Mouse (Mus musculus) forebrain, postnatal 0 days (tissue): ENCODE data around the gene Rad51b. TPM values are rescaled to one million over a fixed set of nuclear protein-coding genes. Genes with fewer than 3 reads are reported as not detected.

Source experiments
- ATAC-seq: fragments of 200-750 bp; cut with Nextera tagmentation; 2 replicates; pipeline ENCODE4 v1.8.0; 2017; ENCODE audit warnings: mild to moderate bottlenecking, moderate library complexity
- DNase-seq: peaks from one replicate; pipeline ENCODE4 v3.0.0-alpha.2; 2015
- H3K27ac ChIP-seq: fragments of 300-500 bp; sonication (generic); 2 replicates; pipeline ENCODE4 v1.5.1; 2014; ENCODE audit warnings: low read depth, mild to moderate bottlenecking, antibody characterized with exemption, low read length, moderate library complexity, mixed read lengths
- H3K27me3 ChIP-seq: fragments of 300-500 bp; sonication (generic); 2 replicates; pipeline ENCODE4 v1.6.1; 2014; ENCODE audit warnings: mild to moderate bottlenecking, low read length, mixed read lengths; ENCODE audit not compliant: insufficient read depth
- H3K36me3 ChIP-seq: fragments of 300-500 bp; sonication (generic); 2 replicates; pipeline ENCODE4 v1.6.1; 2014; ENCODE audit warnings: mild to moderate bottlenecking, moderate library complexity; ENCODE audit not compliant: insufficient read depth
- H3K4me1 ChIP-seq: fragments of 300-500 bp; sonication (generic); 2 replicates; pipeline ENCODE4 v1.6.1; 2014; ENCODE audit warnings: antibody characterized with exemption; ENCODE audit not compliant: insufficient read depth
- H3K4me2 ChIP-seq: fragments of 300-500 bp; sonication (generic); 2 replicates; pipeline ENCODE4 v1.6.1; 2014; ENCODE audit warnings: low read depth, mild to moderate bottlenecking, moderate library complexity
- H3K4me3 ChIP-seq: fragments of 300-500 bp; sonication (generic); 2 replicates; pipeline ENCODE4 v1.5.1; 2014; ENCODE audit warnings: low read depth, low read length, mixed read lengths
- H3K9ac ChIP-seq: fragments of 300-500 bp; sonication (generic); 2 replicates; pipeline ENCODE4 v1.6.1; 2014; ENCODE audit warnings: mild to moderate bottlenecking
- H3K9me3 ChIP-seq: fragments of 300-500 bp; sonication (generic); 2 replicates; pipeline ENCODE4 v1.6.1; 2016; ENCODE audit warnings: low read length
- CTCF ChIP-seq: sonication (generic); IDR thresholded peaks from 2 replicates; pipeline ENCODE4 v1.5.1; 2016; ENCODE audit warnings: antibody characterized with exemption, control low read depth, low read depth
- WGBS: fragments of 180-500 bp; shearing (Covaris S2); extraction: QIAGEN DNeasy Blood & Tissue Kit; methylation state at CpG from one replicate; pipeline ENCODE4 v1.1.7; 2014; 5-methylcytosine and 5-hydroxymethylcytosine counted together
- polyA plus RNA-seq: library from polyadenylated mRNA; unstranded; fragments of >200 nt; fragmentation: Nextera tagmentation; extraction: Ambion mirVana; gene quantifications from 2 replicates; pipeline ENCODE4 v1.2.1, GENCODE M21; 2015
- total RNA-seq: library from RNA; depleted of rRNA; stranded (reverse); fragments of >200 nt; gene quantifications from 2 replicates; pipeline ENCODE4 v1.2.3, GENCODE M21; 2014

The Rad51b gene
- total and polyA plus RNA-seq, 2 experiments from 2014 or later, result 0.62 to 1.1 TPM

DNA sequence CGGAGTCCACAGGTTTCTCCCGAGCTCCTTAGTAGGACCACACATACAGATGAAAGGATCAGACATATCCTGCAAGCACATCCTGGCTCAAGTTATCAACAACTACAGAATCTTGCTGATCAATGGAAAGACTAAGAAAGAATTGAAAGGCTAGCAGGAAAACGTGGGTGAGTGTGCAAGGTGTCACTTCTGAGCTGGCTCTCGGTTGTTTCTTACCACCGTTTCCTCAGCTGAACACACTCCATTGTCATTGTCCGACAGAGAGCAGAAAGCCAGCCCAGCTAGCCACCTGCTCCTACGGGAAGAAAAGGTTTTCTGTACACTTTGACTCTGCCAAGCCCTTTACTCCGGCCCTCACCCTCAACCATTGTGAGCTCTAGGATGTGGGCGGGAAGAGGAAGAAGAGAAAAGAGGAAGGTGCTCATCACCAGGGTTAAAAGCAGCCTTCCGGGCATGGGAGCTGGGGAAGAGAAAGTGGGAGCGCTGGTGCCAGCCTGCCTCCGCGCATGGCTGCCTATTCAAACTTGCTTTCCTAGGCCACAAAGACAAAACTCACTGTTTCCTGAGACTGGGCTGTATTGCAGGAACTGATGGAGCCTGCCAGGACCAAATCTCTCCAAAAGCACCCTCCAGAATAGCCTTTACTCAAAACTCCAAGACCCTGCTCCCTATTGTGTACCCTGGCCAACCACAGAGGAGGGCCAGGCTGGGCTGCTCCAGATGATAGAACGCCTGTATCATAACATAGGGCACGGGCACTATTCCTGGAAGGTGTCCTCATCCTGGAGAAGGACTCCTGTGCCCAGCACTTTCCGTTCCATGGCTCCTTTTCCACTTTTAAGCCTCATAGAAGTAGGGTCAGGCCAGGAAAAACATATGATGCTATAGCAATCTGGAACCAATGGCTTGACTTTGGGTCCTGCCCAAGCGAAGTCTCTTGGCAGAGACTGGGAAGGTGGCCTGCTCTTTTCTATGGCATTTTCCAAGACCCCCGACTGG is 500.0 kb downstream of the Rad51b start:
- DNase-seq (no peak), ATAC-seq (no peak)
- Histone ChIP-seq H3K4me3 (no peak overlapping the region), H3K4me1 (no peaks in the 10 kb centered on the region), H3K27me3 (no peaks in the 10 kb centered on the region), H3K9me3 (no peaks in the 10 kb centered on the region), H3K27ac (no peak overlapping the region), H3K9ac (no peak overlapping the region), H3K36me3 (no peaks in the 10 kb centered on the region), H3K4me2 (no peak overlapping the region)
- WGBS, result 69% methylated on average over 18 of the region's 18 CpGs
- no peak for TF ChIP-seq CTCF

DNA sequence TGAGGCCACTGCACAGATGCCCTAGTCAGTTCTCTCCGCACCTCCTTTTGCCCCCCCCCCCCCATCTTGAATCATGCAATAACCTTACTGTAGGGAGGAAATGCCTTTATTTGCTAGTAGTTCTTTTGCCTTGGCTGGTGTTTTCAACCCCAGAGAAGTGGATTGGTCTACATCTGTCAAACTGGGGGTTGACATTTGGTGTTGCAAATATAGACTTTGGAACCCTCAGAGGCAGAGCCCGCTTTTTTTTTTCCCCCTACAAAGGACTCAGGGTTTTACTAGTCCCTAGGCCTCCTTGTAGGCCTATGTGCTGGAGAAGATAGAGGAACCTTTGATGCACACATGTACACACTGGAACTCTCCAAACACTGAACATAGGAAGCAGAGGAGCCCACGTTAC is 501.4 kb downstream of the Rad51b start:
- Histone ChIP-seq H3K4me2 (no peak overlapping the region), H3K36me3 (no peaks in the 10 kb centered on the region), H3K27me3 (no peaks in the 10 kb centered on the region), H3K9me3 (no peaks in the 10 kb centered on the region), H3K4me1 (no peaks in the 10 kb centered on the region), H3K4me3 (no peak overlapping the region), H3K9ac (no peak overlapping the region), H3K27ac (no peak overlapping the region)
- TF ChIP-seq CTCF, result no peak
- ATAC-seq, result no peak
- DNase-seq, result no peak
- 97% methylated on average over 3 of the region's 3 CpGs for WGBS

DNA sequence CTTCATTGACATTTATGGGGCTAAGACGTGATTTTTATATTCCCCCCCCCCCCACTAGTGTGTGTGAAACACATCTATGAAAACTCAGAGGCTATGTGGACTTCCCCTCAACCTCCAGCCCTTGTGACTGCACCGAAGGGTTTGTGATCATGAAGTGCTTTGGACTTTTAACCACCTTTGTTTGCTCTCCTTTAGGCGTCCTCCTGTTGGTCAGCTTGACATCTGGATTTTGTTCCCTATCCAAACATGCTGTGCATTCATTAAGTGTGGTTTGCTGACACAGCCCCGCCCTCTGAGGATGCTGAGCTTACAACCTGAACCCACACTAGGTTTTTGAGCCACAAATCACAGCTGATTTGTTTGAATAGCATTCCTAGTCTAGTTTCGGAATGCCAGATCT is 502.3 kb downstream of the Rad51b start:
- Histone ChIP-seq H3K9ac (no peak overlapping the region), H3K4me3 (no peak overlapping the region), H3K27me3 (no peaks in the 10 kb centered on the region), H3K36me3 (no peaks in the 10 kb centered on the region), H3K4me2 (no peak overlapping the region), H3K9me3 (no peaks in the 10 kb centered on the region), H3K4me1 (no peaks in the 10 kb centered on the region), H3K27ac (no peak overlapping the region)
- DNase-seq (no peak), ATAC-seq (no peak)
- TF ChIP-seq CTCF, result no peak
- 84% methylated on average over 5 of the region's 5 CpGs for WGBS

DNA sequence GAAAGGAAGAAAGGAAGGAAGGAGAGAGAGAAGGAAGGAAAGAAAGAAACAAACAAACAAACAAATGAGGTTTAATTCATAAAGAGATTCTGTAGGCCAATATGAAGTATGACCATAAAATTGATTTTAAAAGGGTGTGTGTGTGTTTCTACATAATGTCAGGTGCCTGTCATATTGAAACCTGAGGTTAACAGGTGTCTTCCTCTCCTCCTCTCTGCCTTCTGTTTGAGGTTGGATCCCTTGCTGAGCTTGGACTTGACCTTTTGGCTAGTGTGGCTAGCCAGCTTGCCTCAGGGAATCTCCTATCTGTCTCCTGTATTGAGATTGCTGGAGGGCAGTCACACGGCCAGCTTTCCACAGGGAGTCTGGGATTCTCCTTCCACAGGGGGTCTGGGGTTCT is 506.6 kb downstream of the Rad51b start:
- Histone ChIP-seq H3K4me2 (no peak overlapping the region), H3K36me3 (no peaks in the 10 kb centered on the region), H3K9ac (no peak overlapping the region), H3K27me3 (no peaks in the 10 kb centered on the region), H3K9me3 (no peaks in the 10 kb centered on the region), H3K27ac (no peak overlapping the region), H3K4me3 (no peak overlapping the region), H3K4me1 (peaks cover 5% of the 10 kb centered on the region; the same call in 1 of the 2 replicates)
- ATAC-seq (no peak), DNase-seq (no peak)
- WGBS, result 87% methylated on average over 1 of the region's 1 CpGs
- no peak for TF ChIP-seq CTCF

DNA sequence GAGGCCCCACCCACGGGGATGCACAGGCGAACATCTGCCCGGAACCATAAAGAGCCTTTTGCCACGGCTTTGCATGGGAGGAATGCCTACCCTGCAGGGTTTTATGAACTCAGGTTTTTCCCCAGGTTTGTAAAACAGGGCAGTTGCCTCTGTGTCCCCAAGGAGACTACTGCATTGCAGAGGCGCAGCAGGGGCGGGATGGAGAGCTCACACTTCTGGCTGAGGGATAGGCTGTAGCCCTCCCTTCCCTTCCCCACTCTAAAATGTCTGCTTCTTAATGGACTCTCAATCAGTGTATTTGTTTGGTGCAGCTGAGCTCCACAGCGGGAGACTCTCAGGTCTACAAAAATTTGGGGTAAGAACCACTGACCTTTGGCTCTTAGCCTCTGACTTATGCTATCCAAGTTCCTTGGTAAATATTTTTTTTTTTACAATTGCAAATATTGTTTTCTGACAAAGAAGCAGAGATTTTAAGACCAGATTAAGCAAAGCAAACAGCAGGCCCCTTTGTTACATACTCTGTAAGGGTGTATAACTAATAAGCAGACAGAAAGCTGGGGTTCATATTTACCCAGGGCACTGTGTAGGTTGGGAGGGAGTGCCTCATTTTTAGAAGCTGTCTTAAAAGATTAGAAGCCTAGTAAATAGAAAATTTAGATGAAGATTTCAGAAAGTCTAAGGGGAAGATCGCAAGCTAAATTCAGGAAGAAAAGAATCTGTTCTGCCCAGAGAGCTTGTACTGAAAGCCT is 507.9 kb downstream of the Rad51b start:
- H3K4me1 ChIP-seq, result peaks cover 5% of the 10 kb centered on the region; the same call in 1 of the 2 replicates
- ATAC-seq, result no peak
- no peaks in the 10 kb centered on the region for H3K36me3 ChIP-seq
- TF ChIP-seq CTCF, result no peak
- 45% methylated on average over 8 of the region's 8 CpGs for WGBS
- no peak overlapping the region for H3K4me2 ChIP-seq
- H3K9me3 ChIP-seq, result no peaks in the 10 kb centered on the region
- no peak for DNase-seq
- H3K27me3 ChIP-seq, result no peaks in the 10 kb centered on the region
- H3K4me3 ChIP-seq, result no peak overlapping the region
- no peak overlapping the region for H3K9ac ChIP-seq
- H3K27ac ChIP-seq, result no peak overlapping the region

DNA sequence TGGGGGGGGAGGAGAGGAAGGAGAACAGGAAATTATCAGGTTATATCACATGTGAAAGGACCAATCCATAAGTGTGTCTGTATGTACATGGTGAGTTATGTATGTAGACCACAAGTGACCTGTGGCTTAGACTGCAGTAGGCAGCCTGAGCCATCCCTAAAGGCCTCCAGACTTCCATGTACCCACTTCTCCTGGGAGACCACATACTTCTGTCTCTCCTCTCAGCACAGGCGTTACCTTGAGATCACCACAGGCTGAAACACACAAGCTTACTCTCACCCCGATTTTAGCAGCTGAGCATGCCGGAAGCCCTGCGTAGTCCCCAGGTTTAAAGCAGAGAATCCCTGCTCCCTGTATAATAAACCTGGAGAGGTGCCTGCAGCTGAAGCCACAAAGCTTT is 509.9 kb downstream of the Rad51b start:
- TF ChIP-seq CTCF, result no peak
- no peak overlapping the region for H3K4me3 ChIP-seq
- no peak overlapping the region for H3K4me2 ChIP-seq
- no peaks in the 10 kb centered on the region for H3K36me3 ChIP-seq
- peaks cover 5% of the 10 kb centered on the region; the same call in 1 of the 2 replicates for H3K4me1 ChIP-seq
- no peak overlapping the region for H3K27ac ChIP-seq
- no peaks in the 10 kb centered on the region for H3K9me3 ChIP-seq
- H3K27me3 ChIP-seq, result no peaks in the 10 kb centered on the region
- DNase-seq (no peak), ATAC-seq (no peak)
- WGBS, result 36% methylated on average over 4 of the region's 4 CpGs
- H3K9ac ChIP-seq, result no peak overlapping the region

DNA sequence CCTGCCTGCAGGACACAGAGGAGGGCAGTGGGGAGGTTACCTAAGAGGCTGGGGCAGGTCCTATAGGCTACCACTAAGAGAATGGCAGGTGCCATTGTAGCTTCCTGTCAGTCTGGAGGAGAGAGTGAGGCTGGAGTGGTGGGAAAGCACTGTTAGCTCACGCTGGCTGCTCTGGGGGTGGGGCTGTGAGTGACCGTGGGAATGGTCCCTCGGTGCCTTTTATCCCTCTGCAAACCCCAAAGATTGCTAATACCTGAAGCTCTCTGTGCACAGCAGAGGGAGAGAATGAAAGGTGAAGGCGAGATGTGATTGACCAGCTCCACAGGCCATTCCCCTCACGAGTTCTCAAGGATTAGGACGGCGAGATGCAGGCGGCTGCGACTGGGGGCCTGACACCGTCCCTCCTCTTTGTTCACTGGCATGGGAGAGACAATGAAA is 510.3 kb downstream of the Rad51b start:
- no peak overlapping the region for H3K4me3 ChIP-seq
- DNase-seq (no peak), ATAC-seq (no peak)
- no peak for TF ChIP-seq CTCF
- H3K9me3 ChIP-seq, result no peaks in the 10 kb centered on the region
- H3K9ac ChIP-seq, result no peak overlapping the region
- no peaks in the 10 kb centered on the region for H3K36me3 ChIP-seq
- 11% methylated on average over 10 of the region's 10 CpGs for WGBS
- no peaks in the 10 kb centered on the region for H3K27me3 ChIP-seq
- H3K4me1 ChIP-seq, result peaks cover 5% of the 10 kb centered on the region; the same call in 1 of the 2 replicates
- no peak overlapping the region for H3K4me2 ChIP-seq
- H3K27ac ChIP-seq, result no peak overlapping the region
